Mouse (Mus musculus) brain, adult 2 months (tissue): Measurements from ENCODE around the gene Gm10837.

ENCODE experiments used
- DNase-seq: peaks from one replicate; pipeline ENCODE4 v3.0.0; 2011; ENCODE audit warnings: low read depth, low spot score

The Gm10837 gene

GRCm38 (mm10) chr14:122479461-122480109, 10.8 kb upstream of the Gm10837 start:
- no peak for DNase-seq

DNA sequence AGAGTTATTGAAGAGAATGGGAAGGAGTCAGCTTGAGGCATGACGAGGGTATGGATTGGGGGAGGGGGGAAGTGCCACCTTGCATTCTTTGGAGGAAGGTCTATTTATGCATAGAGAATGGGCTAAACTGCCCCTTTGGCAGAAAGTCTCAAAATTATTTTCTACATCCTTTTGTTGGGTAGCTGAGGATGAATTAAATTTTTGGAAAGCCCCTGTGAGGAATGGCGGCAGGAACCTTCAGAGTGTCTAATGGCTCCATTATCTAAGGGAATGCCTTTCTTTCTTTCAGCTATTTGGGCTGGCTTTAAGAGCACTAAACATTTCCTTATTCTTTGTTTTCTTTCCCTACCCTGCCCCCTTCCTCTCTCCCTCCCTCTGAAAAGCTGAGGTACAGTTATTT, 10.0 kb upstream of the Gm10837 start:
- peak; percentile 44 for DNase-seq

- DNase-seq: peak; percentile 65
Observed at GRCm38 (mm10) chr14:122481181-122481580, 9.2 kb upstream of the Gm10837 start.

GRCm38 (mm10) chr14:122482081-122483023, 8.0 kb upstream of the Gm10837 start:
- peak; percentile 60 for DNase-seq

DNA sequence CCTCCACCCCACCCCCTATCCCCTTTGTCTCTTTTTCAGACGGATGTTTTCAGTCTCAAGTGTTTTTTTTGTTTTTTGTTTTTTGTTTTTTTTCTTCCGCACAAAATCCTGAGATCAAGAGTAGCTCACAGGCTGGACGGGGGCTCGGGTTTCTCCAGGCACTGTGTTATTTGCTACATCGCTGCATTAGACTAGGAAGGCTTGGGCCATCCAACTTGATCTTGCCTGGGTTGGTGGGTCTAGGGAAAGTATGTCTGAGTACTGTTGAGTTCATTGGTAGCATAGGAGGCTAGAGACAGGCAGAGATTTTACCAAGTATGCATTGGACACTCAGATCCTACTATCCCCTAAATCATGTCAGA, 7.4 kb upstream of the Gm10837 start:
- no peak for DNase-seq

GRCm38 (mm10) chr14:122483556-122484421, 6.6 kb upstream of the Gm10837 start:
- peak; percentile 89 for DNase-seq

DNA sequence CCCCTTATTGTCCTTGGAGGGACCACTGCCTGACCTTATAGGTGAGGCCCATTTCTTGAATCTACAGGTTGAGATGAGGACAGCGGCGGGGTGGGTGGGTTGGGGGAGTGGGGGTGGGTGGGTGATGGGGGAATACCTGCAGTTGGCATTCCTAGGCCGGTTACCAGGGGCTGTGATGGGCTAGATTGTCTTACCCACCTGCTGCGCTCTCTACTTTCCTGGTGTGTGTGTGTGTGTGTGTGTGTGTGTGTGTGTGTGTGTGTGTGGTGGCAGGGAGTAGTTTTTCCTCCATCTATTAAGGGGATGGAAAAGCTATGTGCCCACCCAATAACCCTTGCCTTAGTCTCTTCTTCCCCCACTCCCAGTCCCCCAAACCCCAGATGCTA, 5.9 kb upstream of the Gm10837 start:
- DNase-seq: no peak

- DNase-seq: peak; percentile 67
Observed at GRCm38 (mm10) chr14:122484844-122485551, 5.4 kb upstream of the Gm10837 start.

- DNase-seq: peak; percentile 45
Observed at GRCm38 (mm10) chr14:122485635-122486181, 4.7 kb upstream of the Gm10837 start.

- no peak for DNase-seq
Observed at GRCm38 (mm10) chr14:122486611-122487010, 3.8 kb upstream of the Gm10837 start.

DNA sequence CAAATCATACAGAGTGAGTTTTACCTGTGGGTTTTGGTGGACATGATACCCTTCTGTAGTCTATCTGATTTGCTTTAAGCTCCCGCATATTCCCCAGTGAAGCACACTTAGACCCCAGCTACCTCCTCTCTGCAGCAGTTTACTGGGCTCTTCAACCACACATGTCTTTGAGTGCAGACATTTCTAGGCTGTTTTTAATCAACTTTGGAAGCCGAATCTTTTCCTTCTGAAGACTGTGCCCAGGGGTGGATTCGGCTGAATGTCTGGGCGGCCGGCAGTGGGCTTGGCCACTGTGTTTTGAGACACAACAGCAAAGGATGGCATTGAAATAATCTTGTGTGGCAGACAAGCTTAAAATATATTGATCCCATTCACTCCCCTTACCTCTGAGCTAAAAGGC, 3.0 kb upstream of the Gm10837 start:
- peak; percentile 22 for DNase-seq

DNA sequence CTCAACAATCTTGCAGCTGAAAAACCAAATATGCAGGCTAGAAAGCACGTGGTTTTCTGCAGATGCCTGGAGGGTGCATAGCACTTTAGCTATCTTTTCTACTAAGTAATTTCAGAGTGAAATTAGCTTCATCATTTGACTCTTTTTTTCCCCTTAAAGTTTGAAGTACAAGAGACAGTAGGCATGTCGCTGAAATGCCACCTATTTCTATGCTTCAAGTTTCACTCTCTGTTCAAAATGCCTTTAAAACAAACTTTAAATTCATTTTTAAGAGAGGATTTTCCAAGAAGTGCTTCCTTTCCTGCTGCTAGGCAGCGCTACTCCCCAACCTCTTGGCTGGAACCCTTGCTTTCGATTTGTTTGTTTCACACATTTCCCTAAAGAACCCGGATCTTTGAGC, 1.3 kb upstream of the Gm10837 start:
- DNase-seq: peak; percentile 58

DNA sequence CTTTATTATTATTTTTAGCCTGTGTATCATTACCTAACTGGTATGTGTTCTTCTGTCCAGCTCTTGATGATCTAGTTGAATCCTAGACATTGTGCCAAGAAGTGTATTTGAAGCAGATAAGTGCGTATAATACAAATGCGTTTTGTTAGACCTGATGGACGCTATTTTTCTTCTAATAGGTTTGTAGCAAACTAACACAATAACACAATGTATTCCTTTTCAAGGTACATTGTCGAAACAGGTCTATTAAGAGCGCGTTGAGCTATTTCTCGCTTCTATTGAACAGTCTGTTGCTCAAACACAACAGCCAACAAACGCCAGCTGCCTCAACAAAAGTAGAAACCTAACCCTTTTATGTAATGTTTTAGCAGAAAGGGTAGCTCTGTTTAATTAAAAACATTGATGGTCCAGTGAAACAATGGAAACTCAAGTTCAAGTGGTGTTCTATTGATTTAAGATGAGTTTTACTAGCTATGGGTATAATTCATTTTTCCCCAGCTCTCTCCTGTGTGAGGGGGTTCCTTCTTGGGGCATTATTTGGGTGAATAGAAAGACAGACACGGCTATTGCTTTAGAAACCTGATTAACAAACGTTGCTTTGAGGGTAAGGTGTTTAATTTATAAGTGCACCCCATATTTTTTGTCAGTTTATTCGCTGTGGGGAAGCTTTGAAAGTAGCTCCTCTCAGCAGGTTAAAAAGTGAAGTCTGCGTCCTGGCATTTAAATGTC, 536 bp upstream of the Gm10837 start:
- DNase-seq: peak; percentile 59

GRCm38 (mm10) chr14:122491521-122491920, 1.1 kb downstream of the Gm10837 start:
- no peak for DNase-seq

- DNase-seq: no peak
Observed at GRCm38 (mm10) chr14:122492015-122492414, 1.6 kb downstream of the Gm10837 start.

DNA sequence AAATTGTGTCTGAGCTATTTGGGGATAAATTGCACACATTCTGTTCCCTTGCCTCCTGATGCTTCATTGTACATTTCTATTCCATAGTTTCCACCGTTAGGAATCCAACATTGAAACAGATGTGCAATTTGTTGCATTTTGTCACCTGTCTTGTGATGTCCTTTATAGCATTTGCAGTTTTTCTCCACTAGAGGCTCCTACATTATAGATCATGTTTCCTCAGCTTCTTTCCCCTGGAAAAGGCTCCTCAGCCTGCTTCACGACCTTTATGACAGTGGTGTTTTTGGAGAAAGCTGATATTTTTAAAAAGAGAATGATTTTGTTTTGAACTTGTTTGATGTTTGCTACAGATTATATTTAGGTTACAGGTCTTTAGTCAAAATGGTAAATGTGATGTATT, 18.7 kb downstream of the Gm10837 start:
- DNase-seq: peak; percentile 54

GRCm38 (mm10) chr14:122511519-122511918, 21.1 kb downstream of the Gm10837 start:
- DNase-seq: no peak

GRCm38 (mm10) chr14:122513511-122514036, 23.2 kb downstream of the Gm10837 start:
- no peak for DNase-seq

- no peak for DNase-seq
Observed at GRCm38 (mm10) chr14:122528475-122528874, 38.1 kb downstream of the Gm10837 start.
